Mouse (Mus musculus) liver, postnatal 0 days (tissue): ENCODE measurements around the gene Plcb4.

Source experiments
- CTCF ChIP-seq: sonication (generic); IDR thresholded peaks from 2 replicates; pipeline ENCODE4 v1.5.1; 2016; ENCODE audit warnings: antibody characterized with exemption, low read depth
- EP300 ChIP-seq: IDR thresholded peaks from 2 replicates; pipeline ENCODE4 v1.6.1; 2016; ENCODE audit warnings: antibody characterized with exemption, low read depth, mild to moderate bottlenecking

- no peak for TF ChIP-seq CTCF
- TF ChIP-seq EP300 = no peak
Measured at GRCm38 (mm10) chr2:136058398-136058797, 399.6 kb downstream of the Plcb4 start.
